Mouse (Mus musculus) heart, embryonic 12.5 days (tissue): ENCODE data around the gene Dgat2l6. TPM values are rescaled to one million over a fixed set of nuclear protein-coding genes. Genes with fewer than 3 reads are reported as not detected.

Experiments used
- ATAC-seq: fragments of 200-750 bp; cut with Nextera tagmentation; 2 replicates; pipeline ENCODE4 v1.8.0; 2017; ENCODE audit warnings: moderate TSS enrichment, moderate library complexity; ENCODE audit not compliant: insufficient number of reproducible peaks, low FRiP score
- H3K27ac ChIP-seq: fragments of 300-500 bp; sonication (generic); 2 replicates; pipeline ENCODE4 v1.5.1; 2016; ENCODE audit warnings: mild to moderate bottlenecking, moderate library complexity; ENCODE audit not compliant: poor library complexity, severe bottlenecking
- H3K27me3 ChIP-seq: fragments of 300-500 bp; sonication (generic); replicated peaks from 2 replicates; pipeline ENCODE4 v1.6.1; 2016; ENCODE audit warnings: mild to moderate bottlenecking, moderate library complexity
- H3K36me3 ChIP-seq: fragments of 300-500 bp; sonication (generic); 2 replicates; pipeline ENCODE4 v1.6.1; 2016; ENCODE audit warnings: mild to moderate bottlenecking, moderate library complexity
- H3K4me1 ChIP-seq: fragments of 300-500 bp; sonication (generic); replicated peaks from 2 replicates; pipeline ENCODE4 v1.6.1; 2016; ENCODE audit warnings: mild to moderate bottlenecking
- H3K4me2 ChIP-seq: fragments of 300-500 bp; sonication (generic); 2 replicates; pipeline ENCODE4 v1.6.1; 2016; ENCODE audit warnings: mild to moderate bottlenecking, moderate library complexity
- H3K4me3 ChIP-seq: fragments of 300-500 bp; sonication (generic); 2 replicates; pipeline ENCODE4 v1.5.1; 2016; ENCODE audit warnings: mild to moderate bottlenecking
- H3K9ac ChIP-seq: fragments of 300-500 bp; sonication (generic); 2 replicates; pipeline ENCODE4 v1.6.1; 2016; ENCODE audit warnings: mild to moderate bottlenecking, moderate library complexity
- H3K9me3 ChIP-seq: fragments of 300-500 bp; sonication (generic); replicated peaks from 2 replicates; pipeline ENCODE4 v1.6.1; 2016; ENCODE audit warnings: mild to moderate bottlenecking, moderate library complexity
- WGBS: fragments of 180-500 bp; shearing (Covaris S2); methylation state at CpG from one replicate; pipeline ENCODE4 v1.1.7; 2016; 5-methylcytosine and 5-hydroxymethylcytosine counted together
- polyA plus RNA-seq: library from polyadenylated mRNA; unstranded; fragments of >200 nt; fragmentation: Nextera tagmentation; extraction: Ambion mirVana; gene quantifications from 2 replicates; pipeline ENCODE4 v1.2.1, GENCODE M21; 2016

The Dgat2l6 gene
- polyA plus RNA-seq, 1 experiment from 2014 or later = not detected

GRCm38 (mm10) chrX:100518532-100518931 lies 6.1 kb upstream of the Dgat2l6 start:
- H3K4me1 ChIP-seq = no peaks in the 10 kb centered on the region
- ATAC-seq = no peak
- H3K27me3 ChIP-seq = no peaks in the 10 kb centered on the region
- no peak overlapping the region for H3K9ac ChIP-seq
- 84% methylated on average over 2 of the region's 2 CpGs for WGBS
- no peak overlapping the region for H3K4me2 ChIP-seq
- no peak overlapping the region for H3K27ac ChIP-seq
- no peaks in the 10 kb centered on the region for H3K9me3 ChIP-seq
- peaks cover 30% of the 10 kb centered on the region for H3K36me3 ChIP-seq
- H3K4me3 ChIP-seq = no peak overlapping the region

DNA sequence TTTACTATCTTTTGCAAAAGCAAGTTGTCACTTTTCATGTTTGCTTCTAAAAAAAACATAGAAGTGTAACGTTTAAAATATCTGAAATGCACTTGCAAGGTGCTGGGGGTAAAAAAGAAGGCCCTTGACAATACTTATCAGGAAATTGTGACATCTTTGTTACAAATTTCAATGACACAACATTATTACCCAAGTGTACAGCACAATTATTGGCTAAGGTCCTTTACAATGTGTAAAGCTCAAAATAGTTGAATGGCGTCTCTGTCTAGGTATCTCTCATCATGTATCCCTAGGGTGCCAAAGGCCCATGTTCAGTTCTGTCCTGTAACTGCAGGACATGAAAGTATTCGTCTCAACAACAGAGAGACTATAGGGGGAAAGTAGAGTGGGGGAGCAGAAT lies 31.4 kb downstream of the Dgat2l6 start:
- H3K9ac ChIP-seq = no peak overlapping the region
- ATAC-seq = no peak
- H3K4me2 ChIP-seq = no peak overlapping the region
- H3K4me3 ChIP-seq = no peak overlapping the region
- no peaks in the 10 kb centered on the region for H3K27me3 ChIP-seq
- H3K36me3 ChIP-seq = no peaks in the 10 kb centered on the region
- no peak overlapping the region for H3K27ac ChIP-seq
- H3K4me1 ChIP-seq = no peaks in the 10 kb centered on the region
- WGBS = 71% methylated on average over 3 of the region's 3 CpGs
- no peaks in the 10 kb centered on the region for H3K9me3 ChIP-seq

DNA sequence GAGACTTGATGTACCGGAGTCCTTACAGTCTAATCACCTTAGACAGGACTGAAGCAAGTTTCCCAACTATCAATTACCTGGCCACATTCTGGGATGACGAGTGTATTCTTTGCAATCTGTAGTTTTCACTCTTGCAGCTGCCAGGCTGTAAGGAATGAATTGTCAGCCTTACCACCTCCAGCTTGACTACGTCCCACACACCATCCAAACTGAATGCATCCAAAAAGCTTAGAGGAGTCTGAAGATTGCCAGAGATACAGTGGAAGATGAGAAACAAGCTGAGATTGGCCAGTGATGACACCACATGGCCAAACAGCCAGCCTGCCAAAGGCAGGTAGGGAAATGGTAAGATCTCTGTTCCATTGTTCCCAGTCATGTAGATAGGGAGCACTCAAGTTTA lies 41.1 kb downstream of the Dgat2l6 start:
- H3K27me3 ChIP-seq = no peaks in the 10 kb centered on the region
- no peaks in the 10 kb centered on the region for H3K9me3 ChIP-seq
- H3K36me3 ChIP-seq = no peaks in the 10 kb centered on the region
- H3K9ac ChIP-seq = no peak overlapping the region
- H3K27ac ChIP-seq = no peak overlapping the region
- ATAC-seq = no peak
- no peaks in the 10 kb centered on the region for H3K4me1 ChIP-seq
- no peak overlapping the region for H3K4me2 ChIP-seq
- 72% methylated on average over 3 of the region's 3 CpGs for WGBS
- no peak overlapping the region for H3K4me3 ChIP-seq

GRCm38 (mm10) chrX:100571951-100572350 lies 47.3 kb downstream of the Dgat2l6 start, which contains the start of gene Awat1:
Awat1 (plus strand) TSS chrX:100572251.
- no peak within 1 kb of the TSS for H3K4me2 ChIP-seq
- no peak for ATAC-seq
- no peaks in the 10 kb centered on the region for H3K36me3 ChIP-seq
- H3K4me1 ChIP-seq = no peaks in the 10 kb centered on the region
- H3K9ac ChIP-seq = no peak within 1 kb of the TSS
- 0 out of 2 replicates have a peak, but pooled peaks cover 6% of the 10 kb centered on the region for H3K27me3 ChIP-seq
- no peak within 1 kb of the TSS for H3K4me3 ChIP-seq
- H3K9me3 ChIP-seq = no peaks in the 10 kb centered on the region
- 72% methylated on average over 1 of the region's 1 CpGs for WGBS
- no peak within 1 kb of the TSS for H3K27ac ChIP-seq

GRCm38 (mm10) chrX:100594791-100595190 lies 70.2 kb downstream of the Dgat2l6 start, which contains the start of gene P2ry4:
P2ry4 (minus strand) TSS chrX:100594869.
- H3K36me3 ChIP-seq = no peaks in the 10 kb centered on the region
- H3K9ac ChIP-seq = no peak within 1 kb of the TSS
- no peak within 1 kb of the TSS for H3K4me3 ChIP-seq
- H3K4me1 ChIP-seq = no peaks in the 10 kb centered on the region
- WGBS = 54% methylated on average over 4 of the region's 4 CpGs
- H3K4me2 ChIP-seq = no peak within 1 kb of the TSS
- no peak within 1 kb of the TSS for H3K27ac ChIP-seq
- peaks cover 9% of the 10 kb centered on the region for H3K27me3 ChIP-seq
- ATAC-seq = no peak
- no peaks in the 10 kb centered on the region for H3K9me3 ChIP-seq

Other genes starting within 250 kb of the Dgat2l6 start
- gene Otud6a, start 95.8 kb upstream of the Dgat2l6 start, polyA plus RNA-seq = not detected in 2 replicates
- gene Awat2, start 82.1 kb upstream of the Dgat2l6 start, polyA plus RNA-seq = 0.12 TPM in 1 of 2 replicates, not detected in the other
- gene Igbp1, start 30.5 kb upstream of the Dgat2l6 start, polyA plus RNA-seq = 22.4 and 23.3 TPM in 2 replicates
- gene Awat1, start 47.4 kb downstream of the Dgat2l6 start, polyA plus RNA-seq = not detected in 2 replicates
- not detected in 2 replicates for gene P2ry4, start 70.0 kb downstream of the Dgat2l6 start, polyA plus RNA-seq
- 1.7 and 1.8 TPM in 2 replicates for gene Arr3, start 80.7 kb downstream of the Dgat2l6 start, polyA plus RNA-seq
- gene Kif4, start 100.9 kb downstream of the Dgat2l6 start, polyA plus RNA-seq = 30.2 and 30.3 TPM in 2 replicates
- gene Pdzd11, start 101.7 kb downstream of the Dgat2l6 start, polyA plus RNA-seq = 90.1 and 92.0 TPM in 2 replicates
- 0.43 and 0.59 TPM in 2 replicates for gene Gdpd2, start 205.0 kb downstream of the Dgat2l6 start, polyA plus RNA-seq
- gene Dlg3, start 242.9 kb downstream of the Dgat2l6 start, polyA plus RNA-seq = 4.7 and 5.1 TPM in 2 replicates